Mouse (Mus musculus): ENCODE results near the gene Hpse2. TPM values are rescaled to one million over a fixed set of nuclear protein-coding genes. Genes with fewer than 3 reads are reported as not detected.

The Hpse2 gene
- polyA plus RNA-seq, 2 experiments: 0.01 TPM; not detected in 1

- WGBS (ENCODE audit: insufficient replicate concordance): 78% methylated on average over 23 of the region's 23 CpGs
- Histone ChIP-seq H3K36me3 (replicated peaks; ENCODE audit: control insufficient read depth, insufficient read depth, low read depth) (no peaks in the 10 kb centered on the region), H3K4me3 (ENCODE audit: insufficient read depth in 1 of 2, low read depth in 2 of 2, low read length in 2 of 2) (no peak overlapping the region), H3K27ac (no peak overlapping the region), H3K9me3 (ENCODE audit: control insufficient read depth, low read length) (no peaks in the 10 kb centered on the region), H3K27me3 (ENCODE audit: control insufficient read depth, insufficient read depth, low read length) (no peaks in the 10 kb centered on the region), H3K4me2 (ENCODE audit: low read depth) (no peak overlapping the region), H3K4me1 (replicated peaks; ENCODE audit: control insufficient read depth in 2 of 2, insufficient read depth in 2 of 2, low read length in 1 of 2) (no peaks in the 10 kb centered on the region), H3K9ac (replicated peaks) (no peak overlapping the region)
- DNase-seq (ENCODE audit: low read depth in 3 of 3, low spot score in 3 of 3) (no peak), ATAC-seq (ENCODE audit: insufficient read depth) (no peak)
- no peak for TF ChIP-seq EP300 (IDR thresholded peaks at IDR 0.05; ENCODE audit: low read depth)
- TF ChIP-seq CTCF (IDR thresholded peaks at IDR 0.05; ENCODE audit: low read depth): no peak
These were observed 617.8 kb downstream of the Hpse2 start for GRCm38 (mm10) chr19:42770141-42770872.

- H3K4me3 ChIP-seq (ENCODE audit: insufficient read depth in 1 of 2, low read depth in 2 of 2, low read length in 2 of 2): no peak overlapping the region
- WGBS (ENCODE audit: insufficient replicate concordance): 74% methylated on average over 10 of the region's 10 CpGs
- no peaks in the 10 kb centered on the region for H3K27me3 ChIP-seq (ENCODE audit: control insufficient read depth, insufficient read depth, low read length)
- no peaks in the 10 kb centered on the region for H3K4me1 ChIP-seq (replicated peaks; ENCODE audit: control insufficient read depth in 2 of 2, insufficient read depth in 2 of 2, low read length in 1 of 2)
- H3K27ac ChIP-seq: no peak overlapping the region
- DNase-seq (ENCODE audit: low read depth in 3 of 3, low spot score in 3 of 3): no peak
- H3K9ac ChIP-seq (replicated peaks): no peak overlapping the region
- H3K9me3 ChIP-seq (ENCODE audit: control insufficient read depth, low read length): no peaks in the 10 kb centered on the region
- TF ChIP-seq EP300 (IDR thresholded peaks at IDR 0.05; ENCODE audit: low read depth) (no peak), CTCF (IDR thresholded peaks at IDR 0.05; ENCODE audit: low read depth) (no peak)
- ATAC-seq (ENCODE audit: insufficient read depth): no peak
- H3K4me2 ChIP-seq (ENCODE audit: low read depth): no peak overlapping the region
- no peaks in the 10 kb centered on the region for H3K36me3 ChIP-seq (replicated peaks; ENCODE audit: control insufficient read depth, insufficient read depth, low read depth)
These were observed 618.5 kb downstream of the Hpse2 start for GRCm38 (mm10) chr19:42769648-42770047.

- Histone ChIP-seq H3K27me3 (ENCODE audit: control insufficient read depth, insufficient read depth, low read length) (no peaks in the 10 kb centered on the region), H3K27ac (no peak overlapping the region), H3K4me1 (replicated peaks; ENCODE audit: control insufficient read depth in 2 of 2, insufficient read depth in 2 of 2, low read length in 1 of 2) (no peaks in the 10 kb centered on the region), H3K4me3 (ENCODE audit: insufficient read depth in 1 of 2, low read depth in 2 of 2, low read length in 2 of 2) (no peak overlapping the region), H3K9ac (replicated peaks) (no peak overlapping the region), H3K4me2 (ENCODE audit: low read depth) (no peak overlapping the region), H3K9me3 (ENCODE audit: control insufficient read depth, low read length) (no peaks in the 10 kb centered on the region), H3K36me3 (replicated peaks; ENCODE audit: control insufficient read depth, insufficient read depth, low read depth) (no peaks in the 10 kb centered on the region)
- TF ChIP-seq CTCF (IDR thresholded peaks at IDR 0.05; ENCODE audit: low read depth) (no peak), EP300 (IDR thresholded peaks at IDR 0.05; ENCODE audit: low read depth) (no peak)
- no peak for ATAC-seq (ENCODE audit: insufficient read depth)
- 82% methylated on average over 8 of the region's 8 CpGs for WGBS (ENCODE audit: insufficient replicate concordance)
- no peak for DNase-seq (ENCODE audit: low read depth in 3 of 3, low spot score in 3 of 3)
These were observed 620.8 kb downstream of the Hpse2 start for GRCm38 (mm10) chr19:42767361-42767760.

- Histone ChIP-seq H3K9me3 (ENCODE audit: control insufficient read depth, low read length) (no peaks in the 10 kb centered on the region), H3K4me2 (ENCODE audit: low read depth) (no peak overlapping the region), H3K9ac (replicated peaks) (no peak overlapping the region), H3K36me3 (replicated peaks; ENCODE audit: control insufficient read depth, insufficient read depth, low read depth) (no peaks in the 10 kb centered on the region), H3K27ac (no peak overlapping the region), H3K4me3 (ENCODE audit: insufficient read depth in 1 of 2, low read depth in 2 of 2, low read length in 2 of 2) (no peak overlapping the region), H3K27me3 (ENCODE audit: control insufficient read depth, insufficient read depth, low read length) (no peaks in the 10 kb centered on the region), H3K4me1 (replicated peaks; ENCODE audit: control insufficient read depth in 2 of 2, insufficient read depth in 2 of 2, low read length in 1 of 2) (no peaks in the 10 kb centered on the region)
- DNase-seq (ENCODE audit: low read depth in 3 of 3, low spot score in 3 of 3): no peak
- TF ChIP-seq CTCF (IDR thresholded peaks at IDR 0.05; ENCODE audit: low read depth) (no peak), EP300 (IDR thresholded peaks at IDR 0.05; ENCODE audit: low read depth) (no peak)
- ATAC-seq (ENCODE audit: insufficient read depth): no peak
- 78% methylated on average over 10 of the region's 10 CpGs for WGBS (ENCODE audit: insufficient replicate concordance)
These were observed 623.8 kb downstream of the Hpse2 start for GRCm38 (mm10) chr19:42764398-42764797.

GRCm38 (mm10) chr19:42756671-42757070 is 631.5 kb downstream of the Hpse2 start:
- Histone ChIP-seq H3K9me3 (ENCODE audit: control insufficient read depth, low read length) (no peaks in the 10 kb centered on the region), H3K27me3 (ENCODE audit: control insufficient read depth, insufficient read depth, low read length) (no peaks in the 10 kb centered on the region), H3K27ac (no peak overlapping the region), H3K4me3 (ENCODE audit: insufficient read depth in 1 of 2, low read depth in 2 of 2, low read length in 2 of 2) (no peak overlapping the region), H3K9ac (replicated peaks) (no peak overlapping the region), H3K4me2 (ENCODE audit: low read depth) (no peak overlapping the region), H3K4me1 (replicated peaks; ENCODE audit: control insufficient read depth in 2 of 2, insufficient read depth in 2 of 2, low read length in 1 of 2) (peaks cover 4 to 23% of the 10 kb centered on the region in 2 experiments; a peak in 3 of 4 replicates), H3K36me3 (replicated peaks; ENCODE audit: control insufficient read depth, insufficient read depth, low read depth) (no peaks in the 10 kb centered on the region)
- WGBS (ENCODE audit: insufficient replicate concordance): 48% methylated on average over 6 of the region's 6 CpGs
- no peak for TF ChIP-seq CTCF (IDR thresholded peaks at IDR 0.05; ENCODE audit: low read depth)
- TF ChIP-seq EP300 (IDR thresholded peaks at IDR 0.05; ENCODE audit: low read depth): no peak
- no peak for DNase-seq (ENCODE audit: low read depth in 3 of 3, low spot score in 3 of 3)
- ATAC-seq (ENCODE audit: insufficient read depth): no peak

All from liver, embryonic 14.5 days (tissue).